Mouse (Mus musculus) retina, postnatal 1 day (tissue): ENCODE results near the gene Cdk2ap1.
A peak's percentile ranks its signal among the peaks of the same experiment; 100 is the strongest.
"Not testable (repeated sequence)": the region's sequence is repeated elsewhere in the genome, so short reads cannot be mapped to it uniquely, and the experiment has no call there.

ENCODE experiments used
- DNase-seq: peaks from one replicate; pipeline ENCODE4 v3.0.0-alpha.2; 2012

The Cdk2ap1 gene

GRCm38 (mm10) chr5:124351111-124351560, 11.7 kb downstream of the Cdk2ap1 start:
- peak; percentile 96 for DNase-seq

GRCm38 (mm10) chr5:124350350-124350749, 12.5 kb downstream of the Cdk2ap1 start:
- peak; percentile 16 for DNase-seq

- no peak for DNase-seq
Observed at GRCm38 (mm10) chr5:124349196-124349595, 13.7 kb downstream of the Cdk2ap1 start.

- no peak for DNase-seq
Observed at GRCm38 (mm10) chr5:124342897-124343296, 20.0 kb downstream of the Cdk2ap1 start.

- peak; percentile 33 for DNase-seq
Observed at GRCm38 (mm10) chr5:124341753-124342339, 21.0 kb downstream of the Cdk2ap1 start.

- DNase-seq: no peak
Observed at GRCm38 (mm10) chr5:124338791-124339190, 24.1 kb downstream of the Cdk2ap1 start.

- DNase-seq: no peak
Observed at GRCm38 (mm10) chr5:124337909-124338308, 25.0 kb downstream of the Cdk2ap1 start.

GRCm38 (mm10) chr5:124337103-124337502, 25.8 kb downstream of the Cdk2ap1 start:
- no peak for DNase-seq

GRCm38 (mm10) chr5:124334392-124334791, 28.5 kb downstream of the Cdk2ap1 start:
- peak; percentile 72 for DNase-seq

GRCm38 (mm10) chr5:124330086-124330485, 32.8 kb downstream of the Cdk2ap1 start:
- DNase-seq: no peak

GRCm38 (mm10) chr5:124327510-124328364, 35.1 kb downstream of the Cdk2ap1 start, which contains the start of the genes Mphosph9 and 2810006K23Rik:
Gene Mphosph9, minus strand, starts transcription at chr5:124327972.
Gene 2810006K23Rik, plus strand, starts transcription at chr5:124328089.
- peak; percentile 100 for DNase-seq

GRCm38 (mm10) chr5:124326829-124327228, 36.1 kb downstream of the Cdk2ap1 start:
- no peak for DNase-seq

GRCm38 (mm10) chr5:124317648-124318047, 45.2 kb downstream of the Cdk2ap1 start:
- DNase-seq: no peak

GRCm38 (mm10) chr5:124315941-124316340, 46.9 kb downstream of the Cdk2ap1 start:
- no peak for DNase-seq

- DNase-seq: no peak
Observed at GRCm38 (mm10) chr5:124315498-124315897, 47.4 kb downstream of the Cdk2ap1 start.

- no peak for DNase-seq
Observed at GRCm38 (mm10) chr5:124310091-124310490, 52.8 kb downstream of the Cdk2ap1 start.

GRCm38 (mm10) chr5:124309155-124309554, 53.7 kb downstream of the Cdk2ap1 start:
- DNase-seq: no peak

GRCm38 (mm10) chr5:124302853-124303252, 60.0 kb downstream of the Cdk2ap1 start:
- not testable (repeated sequence) for DNase-seq

GRCm38 (mm10) chr5:124300132-124300531, 62.8 kb downstream of the Cdk2ap1 start:
- DNase-seq: peak; percentile 38

GRCm38 (mm10) chr5:124299307-124299706, 63.6 kb downstream of the Cdk2ap1 start:
- peak; percentile 41 for DNase-seq

- no peak for DNase-seq
Observed at GRCm38 (mm10) chr5:124296475-124296874, 66.4 kb downstream of the Cdk2ap1 start.
